Mouse (Mus musculus): ENCODE measurements at regions not wholly inside any gene's neighbourhood (a gene's known extent, or its start where the extent isn't known, plus 50 kb on each side); places are given as distances from the start of the nearest gene placed in this dataset.

DNA sequence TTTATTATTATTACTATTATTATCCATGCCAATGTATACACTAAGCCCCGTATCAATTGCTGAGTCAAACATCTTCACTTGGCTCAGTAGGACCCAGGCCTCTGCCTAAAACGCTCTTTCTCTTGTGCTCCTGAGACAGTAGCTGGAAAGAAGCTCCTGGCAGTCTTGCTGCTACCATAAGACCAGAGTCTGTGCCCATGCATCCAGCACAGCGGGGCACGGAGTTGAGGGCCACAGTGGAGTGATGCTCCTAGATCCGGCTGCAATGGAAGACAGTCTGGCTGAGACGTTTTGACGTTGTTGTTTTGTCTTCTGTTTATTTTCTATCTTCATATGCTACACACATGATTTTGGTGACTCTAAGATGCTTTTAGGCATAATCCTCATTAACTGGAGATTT, 129.1 kb upstream of the Peli2 start:
- Histone ChIP-seq H3K27ac (ENCODE audit: low read depth, low read length) (no peak overlapping the region), H3K36me3 (ENCODE audit: control insufficient read depth, insufficient read depth, low read length) (no peaks in the 10 kb centered on the region), H3K4me3 (ENCODE audit: low read depth, low read length) (no peak overlapping the region), H3K9me3 (replicated peaks; ENCODE audit: control insufficient read depth, low read length) (no peaks in the 10 kb centered on the region), H3K4me1 (ENCODE audit: control insufficient read depth, insufficient read depth, low read length) (peaks cover 25% of the 10 kb centered on the region; the same call in 1 of the 2 replicates), H3K9ac (ENCODE audit: low read length) (no peak overlapping the region), H3K4me2 (ENCODE audit: low read length) (no peak overlapping the region), H3K27me3 (replicated peaks; ENCODE audit: control insufficient read depth, insufficient read depth, low read length) (no peaks in the 10 kb centered on the region)
- DNase-seq (ENCODE audit: low spot score) (no peak), ATAC-seq (no peak)
- WGBS = 90% methylated on average over 7 of the region's 7 CpGs

DNA sequence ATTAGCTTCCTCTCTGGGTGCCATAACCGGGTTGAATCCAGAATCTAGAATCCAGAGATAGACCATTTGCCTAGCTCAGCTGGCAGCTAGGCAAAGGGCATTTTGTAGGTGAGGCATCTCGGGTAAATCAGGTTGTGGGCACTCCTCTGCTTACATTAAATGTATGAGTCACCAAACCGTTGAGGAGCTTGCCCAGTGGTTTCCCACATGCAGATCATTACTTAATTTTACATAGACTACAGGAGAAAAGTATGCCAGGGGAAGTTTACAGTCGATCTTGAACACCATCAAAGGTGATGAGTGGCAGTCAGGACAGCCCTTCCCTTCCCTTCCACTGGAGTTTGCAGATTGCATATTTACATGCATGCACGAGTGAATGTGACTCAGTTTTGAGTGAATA, 128.5 kb upstream of the Peli2 start:
- no peaks in the 10 kb centered on the region for H3K27me3 ChIP-seq (replicated peaks; ENCODE audit: control insufficient read depth, insufficient read depth, low read length)
- no peak overlapping the region for H3K9ac ChIP-seq (ENCODE audit: low read length)
- H3K4me3 ChIP-seq (ENCODE audit: low read depth, low read length) = no peak overlapping the region
- H3K4me1 ChIP-seq (ENCODE audit: control insufficient read depth, insufficient read depth, low read length) = peaks cover 21% of the 10 kb centered on the region; the same call in 1 of the 2 replicates
- no peak overlapping the region for H3K4me2 ChIP-seq (ENCODE audit: low read length)
- ATAC-seq (no peak), DNase-seq (ENCODE audit: low spot score) (no peak)
- 86% methylated on average over 5 of the region's 5 CpGs for WGBS
- no peaks in the 10 kb centered on the region for H3K9me3 ChIP-seq (replicated peaks; ENCODE audit: control insufficient read depth, low read length)
- no peaks in the 10 kb centered on the region for H3K36me3 ChIP-seq (ENCODE audit: control insufficient read depth, insufficient read depth, low read length)
- H3K27ac ChIP-seq (ENCODE audit: low read depth, low read length) = no peak overlapping the region

DNA sequence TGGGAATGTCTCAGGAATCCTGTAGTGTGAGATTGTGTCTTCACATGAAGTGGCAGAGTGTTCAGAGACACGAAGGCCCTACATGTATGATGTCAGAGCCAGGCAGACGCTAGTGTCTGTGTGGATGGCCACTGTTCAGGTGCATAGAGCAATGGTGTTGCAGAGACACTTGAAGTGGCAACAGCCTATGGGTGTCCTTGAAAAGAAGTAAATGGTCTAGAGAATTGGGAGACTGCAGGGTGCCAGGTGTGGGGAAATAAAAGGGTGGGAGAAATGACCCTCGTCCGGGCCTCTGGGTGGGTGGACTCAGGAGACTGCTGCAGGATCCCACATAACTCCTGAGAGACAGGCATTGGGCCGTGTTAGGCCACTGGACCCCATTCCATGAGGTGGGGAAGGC, 127.8 kb upstream of the Peli2 start:
- DNase-seq (ENCODE audit: low spot score) (no peak), ATAC-seq (no peak)
- no peak overlapping the region for H3K4me2 ChIP-seq (ENCODE audit: low read length)
- peaks cover 16% of the 10 kb centered on the region; the same call in 1 of the 2 replicates for H3K4me1 ChIP-seq (ENCODE audit: control insufficient read depth, insufficient read depth, low read length)
- no peaks in the 10 kb centered on the region for H3K9me3 ChIP-seq (replicated peaks; ENCODE audit: control insufficient read depth, low read length)
- no peaks in the 10 kb centered on the region for H3K27me3 ChIP-seq (replicated peaks; ENCODE audit: control insufficient read depth, insufficient read depth, low read length)
- WGBS = 93% methylated on average over 5 of the region's 5 CpGs
- no peaks in the 10 kb centered on the region for H3K36me3 ChIP-seq (ENCODE audit: control insufficient read depth, insufficient read depth, low read length)
- no peak overlapping the region for H3K27ac ChIP-seq (ENCODE audit: low read depth, low read length)
- H3K9ac ChIP-seq (ENCODE audit: low read length) = no peak overlapping the region
- H3K4me3 ChIP-seq (ENCODE audit: low read depth, low read length) = no peak overlapping the region

DNA sequence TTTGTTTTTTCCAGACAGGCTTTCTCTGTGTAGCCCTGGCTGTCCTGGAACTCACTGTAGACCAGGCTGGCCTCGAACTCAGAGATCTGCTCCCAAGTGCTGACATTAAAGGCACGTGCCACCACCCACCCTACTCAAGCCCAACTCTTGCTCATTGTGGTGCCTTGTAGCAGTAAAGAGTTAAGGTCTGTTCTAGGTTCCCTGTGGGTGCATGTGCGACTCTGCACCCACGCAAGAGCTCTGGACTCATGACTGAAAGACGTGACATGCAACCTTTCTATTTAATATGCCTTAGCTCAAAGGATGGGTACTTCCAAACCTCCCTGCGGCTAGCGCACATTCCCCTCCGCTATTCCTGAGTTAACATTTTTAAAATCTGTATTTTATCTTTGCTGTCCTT, 121.7 kb upstream of the Peli2 start:
- Histone ChIP-seq H3K27me3 (replicated peaks; ENCODE audit: control insufficient read depth, insufficient read depth, low read length) (no peaks in the 10 kb centered on the region), H3K27ac (ENCODE audit: low read depth, low read length) (no peak overlapping the region), H3K4me1 (ENCODE audit: control insufficient read depth, insufficient read depth, low read length) (no peaks in the 10 kb centered on the region), H3K4me2 (ENCODE audit: low read length) (no peak overlapping the region), H3K4me3 (ENCODE audit: low read depth, low read length) (no peak overlapping the region), H3K36me3 (ENCODE audit: control insufficient read depth, insufficient read depth, low read length) (no peaks in the 10 kb centered on the region), H3K9ac (ENCODE audit: low read length) (no peak overlapping the region), H3K9me3 (replicated peaks; ENCODE audit: control insufficient read depth, low read length) (no peaks in the 10 kb centered on the region)
- 95% methylated on average over 8 of the region's 8 CpGs for WGBS
- DNase-seq (ENCODE audit: low spot score) (no peak), ATAC-seq (no peak)

DNA sequence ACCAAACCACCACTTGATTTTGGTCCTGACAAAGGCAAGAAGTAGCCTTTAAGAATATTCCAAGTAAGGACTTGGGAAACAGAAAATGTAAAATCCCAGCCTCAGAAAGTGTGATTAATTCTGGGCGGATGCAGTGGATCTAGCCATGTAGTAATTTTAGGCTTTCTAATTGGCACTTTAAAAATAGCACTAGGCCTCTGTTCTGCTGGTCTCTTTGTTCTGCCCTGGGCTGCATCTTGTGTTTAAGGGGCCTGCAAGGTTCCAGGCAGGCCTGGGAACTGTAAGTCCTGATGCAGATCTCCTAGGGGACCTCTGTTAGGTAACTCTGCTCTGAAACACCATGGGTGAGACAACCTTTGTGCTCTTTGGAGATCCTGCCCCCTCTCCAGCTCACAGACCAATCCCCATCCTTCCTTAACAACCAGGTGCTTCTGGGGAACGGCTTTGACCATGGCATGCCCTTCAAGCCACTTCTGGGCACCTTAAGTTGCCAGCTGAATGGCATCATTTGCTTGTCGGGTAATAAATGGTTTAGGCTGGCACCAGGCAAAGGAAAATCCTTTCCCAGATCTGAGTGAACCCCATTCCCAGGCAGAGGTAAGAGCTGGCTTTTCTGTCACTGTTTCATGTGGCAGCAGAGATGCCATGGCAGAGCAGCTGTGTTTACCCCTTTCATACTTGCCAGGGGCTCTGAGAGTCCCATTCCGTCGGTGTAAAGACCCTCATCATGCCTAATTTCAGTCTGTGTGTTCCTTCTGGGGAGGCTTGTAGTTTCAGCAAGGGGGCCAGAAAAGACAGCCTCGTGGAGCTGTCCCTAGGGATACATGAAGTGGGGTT, 115.3 kb upstream of the Peli2 start:
- peak; percentile 46 for DNase-seq (ENCODE audit: low spot score)
- peaks cover 7% of the 10 kb centered on the region; the same call in 1 of the 2 replicates for H3K4me1 ChIP-seq (ENCODE audit: control insufficient read depth, insufficient read depth, low read length)
- WGBS = 51% methylated on average over 6 of the region's 6 CpGs
- H3K36me3 ChIP-seq (ENCODE audit: control insufficient read depth, insufficient read depth, low read length) = no peaks in the 10 kb centered on the region
- peak; percentile 44; the same call in 1 of the 2 replicates for ATAC-seq
- no peak overlapping the region for H3K4me3 ChIP-seq (ENCODE audit: low read depth, low read length)
- H3K4me2 ChIP-seq (ENCODE audit: low read length) = no peak overlapping the region
- H3K9me3 ChIP-seq (replicated peaks; ENCODE audit: control insufficient read depth, low read length) = no peaks in the 10 kb centered on the region
- no peak overlapping the region for H3K27ac ChIP-seq (ENCODE audit: low read depth, low read length)
- no peaks in the 10 kb centered on the region for H3K27me3 ChIP-seq (replicated peaks; ENCODE audit: control insufficient read depth, insufficient read depth, low read length)
- H3K9ac ChIP-seq (ENCODE audit: low read length) = no peak overlapping the region

DNA sequence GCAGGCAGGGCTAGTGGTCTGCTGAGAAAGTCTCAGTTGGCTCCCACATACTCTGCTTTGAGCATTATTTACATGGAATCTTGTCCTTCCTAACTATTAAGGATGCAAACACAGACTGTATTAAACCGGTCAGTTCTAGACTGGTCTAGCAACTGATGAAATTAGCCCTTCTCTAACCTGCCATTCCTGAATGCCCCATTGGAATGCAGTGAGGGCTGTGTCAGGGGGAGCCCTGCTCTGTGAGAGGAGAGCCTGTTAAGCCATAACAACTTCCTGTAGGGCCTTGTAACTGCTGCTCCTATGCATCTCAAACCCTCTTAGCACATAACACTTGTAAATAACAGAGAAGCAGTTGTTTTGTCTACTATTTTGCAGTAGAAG, 114.7 kb upstream of the Peli2 start:
- no peak for DNase-seq (ENCODE audit: low spot score)
- Histone ChIP-seq H3K4me3 (ENCODE audit: low read depth, low read length) (no peak overlapping the region), H3K4me2 (ENCODE audit: low read length) (no peak overlapping the region), H3K36me3 (ENCODE audit: control insufficient read depth, insufficient read depth, low read length) (no peaks in the 10 kb centered on the region), H3K9me3 (replicated peaks; ENCODE audit: control insufficient read depth, low read length) (no peaks in the 10 kb centered on the region), H3K9ac (ENCODE audit: low read length) (no peak overlapping the region), H3K27me3 (replicated peaks; ENCODE audit: control insufficient read depth, insufficient read depth, low read length) (no peaks in the 10 kb centered on the region), H3K27ac (ENCODE audit: low read depth, low read length) (no peak overlapping the region), H3K4me1 (ENCODE audit: control insufficient read depth, insufficient read depth, low read length) (peaks cover 7% of the 10 kb centered on the region; the same call in 1 of the 2 replicates)
- WGBS = 80% methylated on average over 1 of the region's 1 CpGs
- ATAC-seq = 0 out of 2 replicates have a peak, but pooled peaks have one; percentile 26

DNA sequence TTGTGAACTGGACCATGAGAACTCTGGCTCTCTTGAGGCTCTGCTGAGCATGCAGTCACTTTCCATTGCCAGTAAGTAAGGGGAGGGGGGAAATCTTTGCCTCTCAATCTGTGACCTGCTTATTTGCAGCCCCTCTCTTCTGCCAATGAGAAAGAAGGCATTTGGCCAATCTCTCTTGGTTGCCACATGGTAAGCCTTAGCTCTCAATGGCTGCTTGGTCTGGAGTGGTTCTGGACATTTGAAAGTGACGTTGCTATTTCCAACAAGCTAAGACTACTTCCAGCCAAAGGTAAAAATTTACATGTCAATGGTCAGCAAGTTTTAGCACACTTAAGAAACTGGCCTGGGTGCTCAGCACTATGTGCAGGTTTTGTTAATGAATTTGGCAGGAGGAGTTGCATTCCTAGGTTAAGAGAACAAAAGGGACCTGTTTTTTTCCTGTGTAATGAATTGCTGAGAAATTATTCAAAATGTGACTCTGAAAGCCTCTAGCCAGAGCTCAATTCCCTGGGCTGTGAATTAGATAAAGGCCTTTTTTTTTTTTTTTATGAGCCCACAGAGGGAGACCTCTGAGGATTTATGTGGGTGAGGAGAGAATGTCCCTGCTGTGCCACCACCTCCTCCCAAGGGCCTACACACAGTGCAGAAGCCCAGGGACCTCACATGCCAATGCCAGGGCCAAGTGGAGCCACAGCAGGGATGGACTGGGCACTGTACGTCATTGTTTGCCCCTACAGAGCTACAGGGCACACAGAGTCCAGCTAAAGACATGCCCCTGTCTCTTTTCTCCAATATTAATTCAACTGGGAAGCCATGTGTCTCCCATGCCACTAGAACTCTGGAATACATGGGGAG, 108.0 kb upstream of the Peli2 start:
- Histone ChIP-seq H3K4me1 (ENCODE audit: control insufficient read depth, insufficient read depth, low read length) (no peaks in the 10 kb centered on the region), H3K27ac (ENCODE audit: low read depth, low read length) (0 out of 2 replicates have a peak overlapping the region, but pooled peaks have one; percentile 1), H3K9ac (ENCODE audit: low read length) (no peak overlapping the region), H3K27me3 (replicated peaks; ENCODE audit: control insufficient read depth, insufficient read depth, low read length) (no peaks in the 10 kb centered on the region), H3K4me2 (ENCODE audit: low read length) (no peak overlapping the region), H3K9me3 (replicated peaks; ENCODE audit: control insufficient read depth, low read length) (no peaks in the 10 kb centered on the region), H3K36me3 (ENCODE audit: control insufficient read depth, insufficient read depth, low read length) (no peaks in the 10 kb centered on the region), H3K4me3 (ENCODE audit: low read depth, low read length) (no peak overlapping the region)
- peak; percentile 80 for DNase-seq (ENCODE audit: low spot score)
- ATAC-seq = peak; percentile 87
- 29% methylated on average over 2 of the region's 2 CpGs for WGBS

DNA sequence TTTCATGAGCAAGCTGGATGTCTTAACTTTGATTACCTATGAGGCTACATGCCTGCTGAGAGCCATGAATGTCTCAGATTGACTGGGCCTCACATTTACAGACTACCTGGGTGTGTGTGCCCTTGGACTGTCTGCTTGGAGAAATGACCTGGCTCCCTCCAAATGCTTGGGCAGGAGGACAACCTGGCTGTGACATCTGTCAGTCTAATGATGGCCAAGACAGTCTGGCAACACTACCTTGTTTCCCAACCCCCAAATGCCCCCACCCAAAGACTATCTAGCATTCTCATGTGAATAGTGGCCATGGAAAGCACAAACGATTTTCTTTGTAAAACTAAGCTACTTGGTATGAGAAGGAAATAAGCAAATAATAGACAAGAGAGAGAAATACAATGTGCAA, 107.2 kb upstream of the Peli2 start:
- H3K36me3 ChIP-seq (ENCODE audit: control insufficient read depth, insufficient read depth, low read length) = no peaks in the 10 kb centered on the region
- no peaks in the 10 kb centered on the region for H3K27me3 ChIP-seq (replicated peaks; ENCODE audit: control insufficient read depth, insufficient read depth, low read length)
- 91% methylated on average over 1 of the region's 1 CpGs for WGBS
- DNase-seq (ENCODE audit: low spot score) (no peak), ATAC-seq (no peak)
- no peak overlapping the region for H3K9ac ChIP-seq (ENCODE audit: low read length)
- no peak overlapping the region for H3K27ac ChIP-seq (ENCODE audit: low read depth, low read length)
- no peaks in the 10 kb centered on the region for H3K9me3 ChIP-seq (replicated peaks; ENCODE audit: control insufficient read depth, low read length)
- no peak overlapping the region for H3K4me3 ChIP-seq (ENCODE audit: low read depth, low read length)
- no peaks in the 10 kb centered on the region for H3K4me1 ChIP-seq (ENCODE audit: control insufficient read depth, insufficient read depth, low read length)
- no peak overlapping the region for H3K4me2 ChIP-seq (ENCODE audit: low read length)

DNA sequence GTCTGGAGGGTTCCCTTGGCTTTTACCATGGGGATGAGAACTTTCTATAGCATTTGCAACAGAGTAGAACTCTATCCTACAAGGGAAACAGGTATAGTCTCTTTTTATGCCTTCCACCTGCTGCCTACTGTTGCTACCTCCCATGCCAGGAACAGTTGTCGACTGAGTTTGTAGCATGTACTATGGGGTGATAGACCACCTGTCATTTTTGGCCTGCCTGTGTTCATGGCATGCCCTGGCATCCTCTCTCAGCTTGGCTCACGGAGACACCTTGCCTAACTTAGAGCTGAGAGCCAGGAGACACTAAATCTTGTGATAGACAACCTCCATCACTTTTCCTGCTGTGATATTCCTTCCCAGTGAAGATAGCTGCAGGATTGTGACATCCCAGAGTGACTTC, 105.8 kb upstream of the Peli2 start:
- Histone ChIP-seq H3K9me3 (replicated peaks; ENCODE audit: control insufficient read depth, low read length) (no peaks in the 10 kb centered on the region), H3K9ac (ENCODE audit: low read length) (no peak overlapping the region), H3K27me3 (replicated peaks; ENCODE audit: control insufficient read depth, insufficient read depth, low read length) (no peaks in the 10 kb centered on the region), H3K4me2 (ENCODE audit: low read length) (no peak overlapping the region), H3K4me3 (ENCODE audit: low read depth, low read length) (no peak overlapping the region), H3K4me1 (ENCODE audit: control insufficient read depth, insufficient read depth, low read length) (no peaks in the 10 kb centered on the region), H3K36me3 (ENCODE audit: control insufficient read depth, insufficient read depth, low read length) (no peaks in the 10 kb centered on the region), H3K27ac (ENCODE audit: low read depth, low read length) (no peak overlapping the region)
- DNase-seq (ENCODE audit: low spot score) (no peak), ATAC-seq (no peak)
- WGBS = 86% methylated on average over 2 of the region's 2 CpGs
